Mouse (Mus musculus) lung, adult 2 months (tissue): ENCODE results near the gene Lamb1. TPM values are rescaled to one million over a fixed set of nuclear protein-coding genes. Genes with fewer than 3 reads are reported as not detected.

Source experiments
- DNase-seq: peaks from one replicate; pipeline ENCODE4 v3.0.0; 2022
- H3K4me1 ChIP-seq: fragments of 200-500 bp; 2 replicates; pipeline ENCODE4 v1.6.1; 2011; ENCODE audit warnings: low read length; ENCODE audit not compliant: control insufficient read depth, insufficient read depth
- H3K4me3 ChIP-seq: fragments of 200-500 bp; replicated peaks from 2 replicates; pipeline ENCODE3; 2011; ENCODE audit warnings: low read depth, mild to moderate bottlenecking, control low read depth, low read length; ENCODE audit errors: extremely low read depth
- CTCF ChIP-seq: fragments of 200-500 bp; IDR thresholded peaks from 2 replicates; pipeline ENCODE4 v1.5.1; 2011; ENCODE audit warnings: mild to moderate bottlenecking, low read length, control low read depth; ENCODE audit not compliant: insufficient read depth
- POLR2A ChIP-seq: fragments of 200-500 bp; IDR thresholded peaks from 2 replicates; pipeline ENCODE4 v1.6.1; 2011; ENCODE audit warnings: low read depth, mild to moderate bottlenecking, control low read depth, low read length, borderline replicate concordance; ENCODE audit errors: extremely low read depth
- WGBS: fragments of 180-500 bp; shearing (Covaris S2); methylation state at CpG from one replicate; pipeline ENCODE4 v1.1.7; 2018; 5-methylcytosine and 5-hydroxymethylcytosine counted together
- polyA plus RNA-seq: library from polyadenylated mRNA; depleted of rRNA; stranded (reverse); fragments of >200 nt; gene quantifications from 2 replicates; pipeline ENCODE4 v1.2.3, GENCODE M21; 2012; rRNA removed

Gene Lamb1
- polyA plus RNA-seq, 1 experiment: 48.4 TPM

DNA sequence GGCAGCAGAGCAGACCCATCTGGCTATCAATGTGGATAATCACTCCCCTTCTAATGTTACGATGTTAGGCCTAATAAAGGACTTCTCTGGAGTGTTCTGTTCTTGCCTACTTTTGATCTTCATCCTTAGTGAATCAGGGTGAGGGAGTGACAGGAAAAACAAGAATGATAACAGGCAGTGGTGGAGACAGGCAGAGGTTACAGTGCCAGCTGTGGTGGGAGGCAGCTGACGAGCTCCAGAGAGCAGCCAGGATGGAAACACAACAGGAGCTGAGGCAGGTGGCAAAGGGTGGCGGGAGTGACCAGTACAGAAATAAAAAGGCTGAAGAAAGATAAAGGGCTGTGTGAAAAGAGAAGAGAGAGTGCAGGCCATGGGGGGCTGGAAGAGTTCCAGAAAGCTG, 101.4 kb downstream of the Lamb1 start:
- DNase-seq: no peak
- TF ChIP-seq POLR2A (no peak), CTCF (no peak)
- Histone ChIP-seq H3K4me1 (no peaks in the 10 kb centered on the region), H3K4me3 (no peak overlapping the region)
- 76% methylated on average over 3 of the region's 3 CpGs for WGBS

GRCm38 (mm10) chr12:31367721-31368120, 102.7 kb downstream of the Lamb1 start:
- 87% methylated on average over 5 of the region's 5 CpGs for WGBS
- no peak for TF ChIP-seq POLR2A
- no peak for TF ChIP-seq CTCF
- no peak for DNase-seq
- H3K4me3 ChIP-seq: no peak overlapping the region
- H3K4me1 ChIP-seq: no peaks in the 10 kb centered on the region

GRCm38 (mm10) chr12:31369118-31369517, 104.1 kb downstream of the Lamb1 start:
- no peaks in the 10 kb centered on the region for H3K4me1 ChIP-seq
- TF ChIP-seq POLR2A: no peak
- TF ChIP-seq CTCF: no peak
- no peak for DNase-seq
- H3K4me3 ChIP-seq: no peak overlapping the region
- WGBS: 92% methylated on average over 1 of the region's 1 CpGs

GRCm38 (mm10) chr12:31369656-31370055, 104.6 kb downstream of the Lamb1 start:
- H3K4me3 ChIP-seq: no peak overlapping the region
- TF ChIP-seq CTCF (no peak), POLR2A (no peak)
- WGBS: 60% methylated on average over 7 of the region's 7 CpGs
- DNase-seq: no peak
- H3K4me1 ChIP-seq: no peaks in the 10 kb centered on the region

- H3K4me3 ChIP-seq: no peak overlapping the region
- TF ChIP-seq POLR2A (no peak), CTCF (peak; percentile 78)
- 31% methylated on average over 9 of the region's 9 CpGs for WGBS
- no peaks in the 10 kb centered on the region; the same call in 1 of the 2 replicates for H3K4me1 ChIP-seq
- DNase-seq: peak; percentile 39
These were observed 109.7 kb downstream of the Lamb1 start for GRCm38 (mm10) chr12:31374603-31375282.

- 66% methylated on average over 4 of the region's 4 CpGs for WGBS
- no peak overlapping the region for H3K4me3 ChIP-seq
- no peak for DNase-seq
- H3K4me1 ChIP-seq: no peaks in the 10 kb centered on the region; the same call in 1 of the 2 replicates
- no peak for TF ChIP-seq POLR2A
- TF ChIP-seq CTCF: no peak
These were observed 110.2 kb downstream of the Lamb1 start for GRCm38 (mm10) chr12:31375283-31375615.

DNA sequence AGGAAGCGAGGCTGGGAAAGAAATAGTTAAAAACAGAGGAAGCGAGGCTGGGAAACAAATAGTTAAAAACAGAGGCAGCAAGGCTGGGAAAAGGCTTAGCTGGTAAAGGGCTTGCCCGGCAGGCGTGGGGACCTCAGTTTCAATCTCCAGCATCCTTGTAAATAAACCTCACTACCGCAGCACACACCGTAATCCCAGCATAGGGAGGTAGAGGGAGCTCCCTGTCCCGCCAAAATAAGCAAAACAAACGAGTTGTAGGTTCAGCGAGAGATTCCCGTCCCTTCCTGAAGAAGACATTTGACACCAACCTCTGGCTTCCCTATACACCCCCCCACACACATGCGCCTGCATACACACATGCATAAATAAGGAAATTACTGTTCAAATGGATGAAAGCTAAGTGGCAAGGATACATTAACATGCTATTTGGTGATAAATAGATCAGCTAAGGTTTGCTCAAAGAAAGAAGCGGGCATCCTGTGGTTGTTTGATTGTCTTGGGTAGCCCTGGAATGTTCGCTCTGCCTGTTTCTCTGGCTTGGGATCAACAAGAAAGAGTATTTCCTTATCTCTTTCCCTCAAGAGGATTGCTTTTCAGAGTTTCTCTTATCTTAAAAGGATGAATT, 111.4 kb downstream of the Lamb1 start:
- no peak for TF ChIP-seq POLR2A
- peak; percentile 30; the same call in 1 of the 2 replicates for TF ChIP-seq CTCF
- 6% methylated on average over 13 of the region's 13 CpGs for WGBS
- DNase-seq: no peak
- no peak overlapping the region for H3K4me3 ChIP-seq
- no peaks in the 10 kb centered on the region; the same call in 1 of the 2 replicates for H3K4me1 ChIP-seq

GRCm38 (mm10) chr12:31377241-31377640, 112.2 kb downstream of the Lamb1 start:
- TF ChIP-seq POLR2A (no peak), CTCF (no peak)
- no peaks in the 10 kb centered on the region; the same call in 1 of the 2 replicates for H3K4me1 ChIP-seq
- no peak overlapping the region for H3K4me3 ChIP-seq
- DNase-seq: no peak
- WGBS: 64% methylated on average over 11 of the region's 11 CpGs

Other genes starting within 250 kb of the Lamb1 start
- 1.8 and 2.1 TPM in 2 replicates for gene Fam110c, start 191.4 kb upstream of the Lamb1 start, polyA plus RNA-seq
- not detected in 2 replicates for gene Gm6993, start 24.5 kb upstream of the Lamb1 start, polyA plus RNA-seq
- 8.2 and 15.9 TPM in 2 replicates for gene Dld, start 86.2 kb downstream of the Lamb1 start, polyA plus RNA-seq
- 0.13 and 1.1 TPM in 2 replicates for gene Slc26a3, start 125.6 kb downstream of the Lamb1 start, polyA plus RNA-seq
- gene Cbll1, start 234.4 kb downstream of the Lamb1 start, polyA plus RNA-seq: 4.4 and 6.0 TPM in 2 replicates